Mouse (Mus musculus): ENCODE results near the gene Tead3.

The Tead3 gene

GRCm38 (mm10) chr17:28350466-28351352, at the start of gene Tead3:
TSS of gene Tead3 (minus strand) at chr17:28350817.
- DNase-seq (ENCODE audit: low read depth, low spot score) = peak; percentile 77

DNA sequence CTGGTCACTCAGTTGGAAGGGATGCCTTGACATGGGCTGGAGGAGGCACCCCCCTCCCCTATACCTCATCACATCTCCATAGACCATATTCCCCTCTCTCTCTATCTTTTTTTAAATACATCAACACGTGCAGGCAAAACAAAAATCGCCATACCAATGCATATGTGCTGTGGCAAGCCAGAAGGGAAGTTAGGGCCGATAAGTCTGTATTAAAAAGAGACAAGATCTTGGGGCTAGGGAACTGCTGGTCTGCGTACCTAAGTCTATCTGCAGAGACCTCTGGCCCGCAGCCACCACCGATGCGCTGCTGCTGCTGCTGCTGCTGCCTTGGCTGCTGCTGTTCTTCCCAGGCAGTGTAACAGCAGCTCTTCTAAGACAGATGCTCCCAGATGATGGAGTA, 44.4 kb upstream of the Tead3 start:
- no peak for DNase-seq (ENCODE audit: low read depth, low spot score)

GRCm38 (mm10) chr17:28394051-28394765, 43.6 kb upstream of the Tead3 start:
- DNase-seq (ENCODE audit: low read depth, low spot score) = no peak

- DNase-seq (ENCODE audit: low read depth, low spot score) = peak; percentile 30
Measured at GRCm38 (mm10) chr17:28391568-28392432, 41.2 kb upstream of the Tead3 start.

DNA sequence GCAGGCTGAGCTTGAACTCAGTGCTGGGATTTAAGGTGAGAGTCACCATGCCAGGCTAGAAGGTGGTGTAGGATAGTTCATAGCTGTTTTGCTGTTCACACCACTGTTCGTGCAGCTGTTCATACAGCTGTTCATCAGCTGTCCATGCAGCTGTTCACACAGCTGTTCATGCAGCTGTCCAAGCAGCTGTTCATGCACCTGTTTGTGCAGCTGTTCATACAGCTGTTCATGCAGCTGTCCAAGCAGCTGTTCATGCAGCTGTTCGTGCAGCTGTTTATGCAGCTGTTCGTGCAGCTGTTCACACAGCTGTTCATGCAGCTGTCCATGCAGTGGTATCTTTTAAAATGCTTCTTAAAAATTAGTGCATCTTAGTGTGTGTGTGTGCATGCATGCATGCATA, 37.9 kb upstream of the Tead3 start:
- no peak for DNase-seq (ENCODE audit: low read depth, low spot score)

- DNase-seq (ENCODE audit: low read depth, low spot score) = peak; percentile 95
Measured at GRCm38 (mm10) chr17:28386150-28386905, 35.7 kb upstream of the Tead3 start.

DNA sequence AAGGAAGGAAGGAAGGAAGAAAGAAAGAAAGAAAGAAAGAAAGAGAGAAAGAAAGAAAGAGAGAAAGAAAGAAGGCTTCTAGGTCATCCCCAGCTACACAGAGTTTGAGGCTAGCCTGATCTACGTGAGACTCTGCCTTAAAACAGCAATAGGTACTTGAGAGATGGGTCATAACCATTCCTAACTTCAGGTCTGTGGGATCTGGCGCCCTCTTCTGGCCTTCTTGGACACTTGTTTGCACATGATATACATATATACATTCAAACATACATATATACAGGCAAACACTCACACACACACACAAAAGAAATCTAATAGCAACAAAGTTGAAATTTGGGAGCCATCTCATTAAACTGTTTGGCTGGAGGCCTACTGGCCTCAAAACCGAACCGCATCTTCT, 33.7 kb upstream of the Tead3 start:
- DNase-seq (ENCODE audit: low read depth, low spot score) = peak; percentile 87

DNA sequence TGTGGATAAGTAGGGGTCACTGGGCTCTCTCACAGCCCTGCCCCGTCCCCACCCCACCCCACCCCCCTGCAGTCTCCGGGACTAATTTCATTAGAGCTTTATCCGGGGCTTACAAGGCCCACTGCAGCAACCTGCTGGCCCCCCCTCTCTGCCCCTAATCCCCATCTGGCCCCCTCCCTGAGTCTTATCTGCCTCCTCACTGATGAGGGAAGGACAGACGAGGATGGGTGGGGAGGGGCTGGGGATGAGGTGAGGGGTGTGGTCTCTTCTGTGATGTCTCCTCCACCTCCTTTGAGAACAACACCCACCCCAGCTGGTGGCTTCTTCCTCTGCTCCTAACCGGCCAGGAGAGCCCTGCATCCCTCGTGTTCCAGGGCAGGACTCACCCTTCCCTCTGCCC, 29.6 kb upstream of the Tead3 start:
- DNase-seq (ENCODE audit: low read depth, low spot score) = no peak

- DNase-seq (ENCODE audit: low read depth, low spot score) = peak; percentile 82
Measured at GRCm38 (mm10) chr17:28375592-28376061, 25.0 kb upstream of the Tead3 start.

DNA sequence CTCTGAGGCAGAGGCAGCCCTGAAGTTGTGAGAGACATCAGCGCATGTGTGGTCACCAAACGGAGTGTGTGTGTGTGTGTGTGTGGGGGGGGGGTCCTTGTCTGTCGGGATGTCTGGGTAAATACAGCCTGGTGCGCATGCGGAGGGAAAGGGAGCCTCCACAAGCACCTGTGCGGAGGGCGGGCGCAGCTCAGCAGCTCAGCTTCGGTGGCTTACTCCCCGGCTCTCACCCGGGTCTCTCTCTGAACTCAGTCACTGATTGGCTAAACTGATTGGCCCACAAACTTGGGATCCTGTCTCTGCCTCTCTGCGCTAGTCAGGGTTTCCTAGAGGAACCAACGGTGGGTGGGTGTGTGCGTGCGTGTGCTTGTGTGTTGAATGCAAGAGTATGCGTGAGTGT, 23.9 kb upstream of the Tead3 start:
- no peak for DNase-seq (ENCODE audit: low read depth, low spot score)

DNA sequence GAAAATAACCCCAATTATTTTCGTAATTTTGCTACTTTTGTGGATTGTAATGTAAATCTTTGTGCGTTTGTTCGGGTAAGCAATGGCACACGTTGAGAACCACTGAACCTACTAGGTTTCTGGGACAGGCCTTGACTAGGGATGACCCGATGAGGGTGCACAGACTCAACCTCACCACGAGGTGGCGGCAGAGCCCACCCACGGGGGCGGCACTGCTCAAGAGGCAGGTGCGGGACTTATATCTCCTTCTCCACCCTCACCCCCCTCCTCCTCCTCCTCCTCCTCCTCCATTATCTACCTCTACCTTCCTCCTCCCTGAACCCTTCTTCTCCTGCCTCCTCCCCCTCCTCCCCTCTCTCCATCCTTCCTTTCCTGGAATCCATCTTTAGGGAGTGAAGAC, 23.2 kb upstream of the Tead3 start:
- DNase-seq (ENCODE audit: low read depth, low spot score) = peak; percentile 90

DNA sequence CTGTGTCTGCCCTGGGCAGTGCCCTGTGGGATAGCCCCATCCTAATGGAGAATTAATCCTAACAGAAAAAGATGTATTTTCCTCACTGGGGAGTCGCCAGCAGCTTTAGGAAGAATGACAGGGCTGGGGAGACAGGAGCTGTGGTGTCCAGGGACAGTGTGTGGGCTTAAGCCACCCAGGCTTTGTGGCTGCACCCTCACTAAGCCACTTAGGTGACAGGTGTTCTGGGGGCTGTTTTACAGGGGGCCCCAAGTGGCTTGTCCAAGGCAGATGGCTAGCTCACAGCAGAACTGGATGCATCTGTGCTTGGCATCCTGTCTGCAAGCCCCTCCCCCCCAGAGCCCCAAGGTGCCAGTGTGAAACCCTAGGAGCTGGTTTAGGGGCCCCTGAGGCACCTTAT, 21.3 kb upstream of the Tead3 start:
- DNase-seq (ENCODE audit: low read depth, low spot score) = no peak

GRCm38 (mm10) chr17:28371286-28371685, 20.7 kb upstream of the Tead3 start:
- no peak for DNase-seq (ENCODE audit: low read depth, low spot score)

DNA sequence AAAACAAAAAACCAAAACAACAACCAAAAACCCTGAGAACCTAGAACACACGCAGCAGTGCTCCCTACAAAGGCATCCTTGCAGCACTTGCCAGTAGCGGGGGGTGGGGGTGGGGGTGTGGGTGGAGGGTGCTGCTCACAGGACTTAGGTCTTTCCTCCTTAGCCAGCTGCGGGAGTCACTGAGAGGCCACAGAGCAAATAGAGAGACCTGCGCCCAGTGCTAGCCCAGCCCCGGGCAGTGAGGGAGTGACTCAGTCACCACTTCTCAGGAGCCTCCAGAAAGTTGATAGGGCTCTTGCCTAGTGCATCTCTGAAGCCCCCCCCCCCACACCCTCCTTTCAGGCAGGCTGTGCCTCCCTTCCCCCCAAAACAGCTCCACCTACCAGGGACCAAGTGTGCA, 18.4 kb upstream of the Tead3 start:
- DNase-seq (ENCODE audit: low read depth, low spot score) = no peak

GRCm38 (mm10) chr17:28368449-28368848, 17.8 kb upstream of the Tead3 start:
- peak; percentile 95 for DNase-seq (ENCODE audit: low read depth, low spot score)

GRCm38 (mm10) chr17:28365122-28365521, 14.5 kb upstream of the Tead3 start, which contains the start of gene Tulp1:
TSS of gene Tulp1 (minus strand) at chr17:28365222.
- no peak for DNase-seq (ENCODE audit: low read depth, low spot score)

GRCm38 (mm10) chr17:28363507-28363906, 12.9 kb upstream of the Tead3 start:
- DNase-seq (ENCODE audit: low read depth, low spot score) = no peak

DNA sequence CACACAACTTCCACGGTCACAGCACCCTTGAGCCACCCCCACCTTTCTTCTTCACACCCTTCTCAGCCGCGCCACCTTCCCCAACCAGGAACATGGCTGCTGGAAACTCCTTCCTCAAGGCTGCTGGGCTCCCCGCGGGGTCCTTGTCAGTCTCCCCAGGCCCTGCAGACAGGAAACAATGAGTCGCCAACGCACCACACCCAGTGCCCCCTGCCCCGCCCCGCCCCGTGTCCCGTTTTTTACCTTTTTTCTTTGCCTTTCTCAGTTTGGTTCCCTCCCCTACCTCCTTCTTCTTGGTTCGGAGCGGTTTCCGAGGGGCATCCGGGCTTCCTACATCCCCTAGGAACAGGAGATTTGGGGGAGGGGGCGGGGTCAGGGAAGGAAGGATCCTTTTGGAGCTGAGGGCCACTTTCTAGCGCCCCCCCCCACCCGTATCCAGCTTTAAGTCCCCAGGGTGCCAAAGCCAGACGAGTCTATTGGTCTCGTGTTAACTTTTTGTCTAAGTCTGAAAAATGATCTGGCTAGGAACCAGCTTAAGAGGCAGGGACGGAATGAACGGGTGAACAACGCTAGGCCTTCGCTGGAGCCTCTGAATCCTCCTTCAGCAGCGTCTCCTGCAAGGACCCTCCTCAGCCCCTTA, 12.2 kb upstream of the Tead3 start:
- peak; percentile 76 for DNase-seq (ENCODE audit: low read depth, low spot score)

GRCm38 (mm10) chr17:28361921-28362652, 11.5 kb upstream of the Tead3 start:
- no peak for DNase-seq (ENCODE audit: low read depth, low spot score)
